Mouse (Mus musculus): ENCODE data around the gene Psmc1.

- TF ChIP-seq CTCF (conservative IDR thresholded peaks at IDR 0.05; ENCODE audit: insufficient read depth, insufficient read length, low read depth, low read length) (no peak), POLR2A (IDR thresholded peaks at IDR 0.05; ENCODE audit: low read depth, low read length) (no peak)
These were observed 6.0 kb downstream of the Psmc1 start for GRCm38 (mm10) chr12:100115982-100116381.
